Mouse (Mus musculus) MEL (cell line): ENCODE data around the gene Dcp1a.

ENCODE experiments used
- CTCF ChIP-seq, 3 experiments: IDR thresholded peaks in 2 of 3; conservative IDR thresholded peaks in 1 of 3; 2 replicates each; pipeline ENCODE4 v1.5.1; 2011 to 2012; ENCODE audit warnings: low read length in 3 of 3, low read depth in 2 of 3, mild to moderate bottlenecking in 2 of 3, improper control_type of control experiment in 1 of 3, inconsistent platforms in 1 of 3, mixed read lengths in 1 of 3, moderate library complexity in 1 of 3; ENCODE audit not compliant: control insufficient read depth in 1 of 3, insufficient read depth in 1 of 3, poor library complexity in 1 of 3, severe bottlenecking in 1 of 3
- EP300 ChIP-seq, 2 experiments: IDR thresholded peaks; 2 replicates each; pipeline ENCODE4 v1.6.1; 2011; ENCODE audit warnings: improper control_type of control experiment in 2 of 2, low read length in 2 of 2, low read depth in 1 of 2, mild to moderate bottlenecking in 1 of 2
- JUND ChIP-seq: IDR thresholded peaks from 2 replicates; pipeline ENCODE4 v1.6.1; 2011; ENCODE audit warnings: low read depth, mild to moderate bottlenecking, improper control_type of control experiment, low read length
- NELFE ChIP-seq: IDR thresholded peaks from 2 replicates; pipeline ENCODE4 v1.6.1; 2011; ENCODE audit warnings: low read depth, low read length, improper control_type of control experiment
- POLR2A ChIP-seq, 2 experiments: IDR thresholded peaks; 2 replicates each; pipeline ENCODE4 v1.6.1; 2011 to 2012; ENCODE audit warnings: low read length in 2 of 2, mild to moderate bottlenecking in 2 of 2, control low read depth in 1 of 2, improper control_type of control experiment in 1 of 2, low read depth in 1 of 2, moderate library complexity in 1 of 2; ENCODE audit not compliant: control insufficient read depth in 1 of 2, insufficient read depth in 1 of 2, poor library complexity in 1 of 2
- ZNF384 ChIP-seq: IDR thresholded peaks from 2 replicates; pipeline ENCODE4 v1.6.1; 2012; ENCODE audit warnings: low read depth, mild to moderate bottlenecking, inconsistent platforms, low read length, improper control_type of control experiment

DNA sequence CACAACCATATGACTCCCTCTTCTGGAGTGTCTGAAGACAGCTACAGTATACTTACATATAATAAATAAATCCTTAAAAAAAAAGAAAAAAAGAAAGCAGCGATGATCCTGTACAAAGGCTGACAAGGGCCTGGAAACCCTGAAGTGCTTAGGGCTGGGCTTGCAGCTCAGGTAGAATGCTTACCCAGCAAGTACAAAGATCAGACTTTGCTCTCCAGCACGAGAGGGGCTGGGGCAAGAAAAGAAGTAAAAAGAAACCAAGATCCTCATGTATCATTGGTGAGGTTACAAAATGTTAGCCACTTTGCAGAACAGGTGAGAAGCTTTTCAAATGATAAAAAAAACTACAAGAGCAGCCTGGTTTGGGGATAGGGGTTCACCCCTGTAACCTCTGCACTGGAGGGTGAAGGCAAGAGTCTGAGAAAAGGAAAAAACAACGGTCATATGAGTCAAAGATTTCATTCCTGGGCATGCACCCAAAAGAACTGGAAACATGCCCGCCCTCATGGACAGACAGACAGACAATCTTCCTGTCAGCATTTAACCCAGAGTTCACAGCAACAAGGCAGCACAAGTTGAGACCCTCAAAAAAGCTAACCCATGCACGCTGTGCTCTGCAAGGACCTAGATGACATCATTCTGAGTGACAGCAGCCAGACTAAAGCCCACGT lies 54.6 kb downstream of the Dcp1a start:
- TF ChIP-seq POLR2A (IDR thresholded peaks at IDR 0.05; ENCODE audit: control insufficient read depth in 1 of 2, insufficient read depth in 1 of 2, low read depth in 1 of 2, low read length in 2 of 2, poor library complexity in 1 of 2) = no peak
- TF ChIP-seq JUND = no peak
- TF ChIP-seq ZNF384 = no peak
- TF ChIP-seq NELFE = no peak
- TF ChIP-seq CTCF (IDR thresholded peaks at IDR 0.05 in 2 of 3, conservative IDR thresholded peaks at IDR 0.05 in 1 of 3; ENCODE audit: control insufficient read depth in 1 of 3, insufficient read depth in 1 of 3, low read depth in 2 of 3, low read length in 3 of 3, poor library complexity in 1 of 3, severe bottlenecking in 1 of 3) = no peak
- no peak for TF ChIP-seq EP300 (IDR thresholded peaks at IDR 0.05; ENCODE audit: low read depth in 1 of 2, low read length in 2 of 2)
